Mouse (Mus musculus): ENCODE measurements at regions not wholly inside any gene's neighbourhood (a gene's known extent, or its start where the extent isn't known, plus 50 kb on each side); places are given as distances from the start of the nearest gene placed in this dataset.

- no peak for TF ChIP-seq POLR2A (IDR thresholded peaks at IDR 0.05; ENCODE audit: insufficient read length, low read depth)
- TF ChIP-seq USF1 (IDR thresholded peaks at IDR 0.05; ENCODE audit: low read depth): no peak
- no peak for TF ChIP-seq TCF12 (IDR thresholded peaks at IDR 0.05; ENCODE audit: insufficient read depth, poor library complexity, severe bottlenecking)
- no peak for TF ChIP-seq POLR2AphosphoS2 (IDR thresholded peaks at IDR 0.05; ENCODE audit: insufficient read length, low read depth)
- no peak for TF ChIP-seq MAX (IDR thresholded peaks at IDR 0.05; ENCODE audit: low read depth)
- TF ChIP-seq E2F4 (IDR thresholded peaks at IDR 0.05; ENCODE audit: insufficient read depth): no peak
These were observed 148.0 kb downstream of the Cox18 start for GRCm38 (mm10) chr5:90075629-90076349.
